Mouse (Mus musculus): ENCODE data around the gene Olfr804. TPM values are rescaled to one million over a fixed set of nuclear protein-coding genes. Genes with fewer than 3 reads are reported as not detected.

The Olfr804 gene
- not detected for total RNA-seq (2022)

DNA sequence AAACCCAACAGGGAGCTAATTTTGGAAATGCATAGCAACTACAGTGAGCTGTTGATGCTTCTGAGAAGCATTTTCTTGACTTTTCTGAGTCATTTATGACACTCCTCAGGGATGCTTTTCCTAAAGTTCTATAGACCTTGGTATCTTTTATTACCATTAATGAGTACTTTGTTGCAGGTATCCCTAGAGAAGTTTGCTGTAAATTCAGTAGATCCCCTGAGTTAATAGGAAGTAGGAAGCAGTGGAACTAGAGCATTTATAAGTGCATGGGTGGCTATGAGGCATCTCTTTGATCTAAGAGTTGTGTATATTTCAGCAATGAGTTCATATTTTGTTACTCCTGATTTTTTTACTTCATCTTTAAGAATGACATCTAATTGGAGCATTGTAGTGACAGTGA lies at the start of gene Olfr804:
Gene Olfr804, plus strand, starts transcription at position 301 of the 400 bp plus-strand sequence.
- no peak for DNase-seq (ENCODE audit: low spot score in 2 of 2)

DNA sequence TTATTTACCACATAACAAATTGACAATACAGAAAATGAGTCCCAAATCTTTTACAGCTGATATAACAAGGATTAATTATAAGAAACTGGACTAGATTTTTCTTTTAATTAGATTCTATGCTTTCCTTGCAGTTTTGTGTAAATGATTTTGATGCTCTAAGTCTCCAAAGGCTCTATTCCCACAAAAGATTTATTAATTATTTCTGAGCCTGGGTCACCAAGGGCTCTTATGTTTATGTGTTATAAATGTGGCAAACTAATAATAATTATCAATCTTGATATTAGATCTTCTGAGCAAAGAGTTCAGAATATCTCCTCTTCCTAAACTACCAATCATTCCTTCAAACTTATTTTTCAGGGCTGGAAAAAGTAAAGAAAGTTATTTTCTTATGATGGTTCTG lies 45.6 kb upstream of the Olfr804 start, which contains the start of gene Olfr800:
Gene Olfr800, plus strand, starts transcription at position 301 of the 400 bp plus-strand sequence.
- DNase-seq (ENCODE audit: low spot score in 2 of 2), result no peak

DNA sequence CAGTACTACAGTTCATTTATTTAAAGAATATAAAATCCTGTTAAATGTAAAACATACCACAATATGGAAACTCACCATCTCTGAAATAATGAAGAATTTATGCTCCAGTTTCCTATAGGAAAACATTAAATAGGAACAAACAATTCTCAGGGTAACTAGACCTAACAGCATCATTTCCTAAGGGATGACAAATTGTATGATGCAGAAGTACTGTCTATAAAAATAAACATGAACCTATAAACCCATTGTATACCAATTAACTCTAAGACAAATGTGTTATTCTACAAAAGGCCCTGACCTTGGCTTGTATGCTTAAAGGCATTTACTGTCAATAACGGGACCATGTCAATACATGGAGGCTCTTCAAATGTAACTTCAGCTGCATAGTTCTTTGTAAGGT lies 29.2 kb upstream of the Olfr804 start, which contains the start of gene Olfr801:
Gene Olfr801, minus strand, starts transcription at position 101 of the 400 bp plus-strand sequence.
- DNase-seq (ENCODE audit: low spot score in 2 of 2), result no peak

DNA sequence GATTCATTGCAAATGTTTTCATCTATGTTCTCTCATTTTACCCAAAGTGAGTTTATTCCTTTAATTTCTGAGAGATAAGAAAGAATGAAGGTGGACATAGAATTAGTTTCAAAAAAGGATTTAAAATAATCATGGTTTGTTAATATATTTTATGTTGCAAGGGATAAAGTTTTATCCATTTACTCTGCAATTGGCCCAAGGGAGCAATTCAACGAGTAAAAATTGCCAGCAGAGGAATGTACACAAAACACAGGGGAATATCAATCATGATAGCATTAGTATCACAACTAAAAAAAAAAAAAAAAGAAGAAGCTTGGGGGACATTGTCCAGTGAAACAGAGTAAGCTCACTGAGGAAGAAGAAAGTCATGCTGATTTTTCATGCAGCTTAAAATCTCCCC lies 14.9 kb upstream of the Olfr804 start, which contains the start of gene Olfr802:
Gene Olfr802, minus strand, starts transcription at position 101 of the 400 bp plus-strand sequence.
- DNase-seq (ENCODE audit: low spot score in 2 of 2), result no peak

DNA sequence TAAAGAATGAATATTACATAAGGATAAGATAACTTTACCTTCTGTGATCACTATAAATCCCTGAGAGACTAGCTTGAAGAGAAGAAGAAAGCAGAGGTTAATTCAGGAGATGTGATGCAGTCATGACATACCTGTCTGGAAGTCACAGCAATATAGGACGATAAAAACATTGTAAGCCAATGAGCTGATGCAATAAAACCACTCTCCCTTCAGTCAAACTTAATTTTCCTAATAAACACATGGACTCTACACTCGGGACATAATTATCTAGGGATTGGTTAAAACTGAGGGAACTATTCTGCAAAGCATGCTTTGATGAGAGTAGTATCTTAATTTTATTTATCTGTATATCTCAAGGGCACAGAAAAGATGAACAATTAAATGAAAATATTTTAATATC lies 8.8 kb upstream of the Olfr804 start, which contains the start of gene Olfr803:
Gene Olfr803, minus strand, starts transcription at position 101 of the 400 bp plus-strand sequence.
- DNase-seq (ENCODE audit: low spot score in 2 of 2), result no peak

DNA sequence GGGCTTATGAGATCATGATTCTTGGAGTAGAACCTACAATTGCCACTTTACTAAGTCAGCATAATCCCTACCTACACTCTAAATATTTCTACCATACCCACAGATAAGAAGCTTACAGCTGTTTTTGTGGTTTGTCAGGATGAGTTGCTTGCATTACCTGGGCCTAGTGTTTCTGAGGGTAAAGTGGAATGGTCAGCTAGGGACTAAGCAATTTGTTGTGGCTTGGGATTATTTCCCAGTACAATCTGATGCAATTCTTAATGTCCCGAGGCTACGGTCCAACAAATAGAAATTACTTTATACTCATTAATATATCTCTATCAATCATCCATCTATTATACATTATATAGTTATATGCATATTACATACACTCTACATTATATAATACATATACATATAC lies 26.3 kb downstream of the Olfr804 start, which contains the start of gene Olfr805:
Gene Olfr805, minus strand, starts transcription at position 101 of the 400 bp plus-strand sequence.
- no peak for DNase-seq (ENCODE audit: low spot score in 2 of 2)

DNA sequence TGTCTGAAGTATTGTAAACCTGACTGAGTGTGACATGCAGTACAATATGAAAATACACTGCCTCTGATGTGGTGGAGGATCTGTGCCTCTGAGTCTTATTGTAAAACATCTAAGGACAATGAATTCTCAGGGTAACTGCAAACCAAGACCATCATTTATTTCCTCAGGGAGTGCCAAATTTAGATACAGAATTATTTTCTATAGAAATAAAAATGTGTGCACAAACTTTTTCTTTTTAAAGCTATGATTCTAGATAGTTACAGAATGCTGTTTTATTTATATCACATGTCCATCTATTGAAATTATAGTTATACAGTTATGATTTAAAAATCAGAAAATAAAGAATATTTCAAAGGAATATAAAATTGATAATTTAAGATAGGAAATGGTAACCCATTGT lies 38.8 kb downstream of the Olfr804 start, which contains the start of gene Olfr806:
Gene Olfr806, minus strand, starts transcription at position 101 of the 400 bp plus-strand sequence.
- no peak for DNase-seq (ENCODE audit: low spot score in 2 of 2)

DNA sequence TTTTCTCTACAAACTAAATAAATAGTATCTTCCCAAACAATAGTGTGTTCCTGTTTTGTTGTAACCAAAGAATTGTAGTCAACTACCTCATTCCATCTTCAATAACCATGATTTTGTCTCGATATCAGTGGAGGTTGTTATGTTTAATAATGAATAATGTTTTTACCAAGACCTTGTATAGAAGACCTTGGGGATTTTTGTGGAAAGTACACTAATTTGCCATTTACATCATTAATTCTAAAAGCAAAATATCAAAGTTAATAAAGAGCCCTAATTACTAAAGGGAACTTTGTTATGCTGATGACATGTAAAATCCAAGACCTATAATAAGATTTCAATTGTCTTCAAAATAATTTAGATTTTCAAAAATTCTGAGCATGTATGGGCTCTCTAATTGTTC lies 54.7 kb downstream of the Olfr804 start, which contains the start of gene Olfr807:
Gene Olfr807, minus strand, starts transcription at position 101 of the 400 bp plus-strand sequence.
- DNase-seq (ENCODE audit: low spot score in 2 of 2), result no peak

Small RNA genes within 50 kb of the gene (microRNA-seq; reads per million reads assigned to microRNA genes)
- not detected for gene Gm24485

Other genes starting within 250 kb of the Olfr804 start
- not detected for gene Olfr787, start 241.3 kb upstream of the Olfr804 start, total RNA-seq (2022)
- not detected for gene Olfr788, start 232.2 kb upstream of the Olfr804 start, total RNA-seq (2022)
- not detected for gene Olfr789, start 218.5 kb upstream of the Olfr804 start, total RNA-seq (2022)
- not detected for gene Olfr790, start 204.7 kb upstream of the Olfr804 start, total RNA-seq (2022)
- not detected for gene Olfr791, start 181.4 kb upstream of the Olfr804 start, total RNA-seq (2022)
- gene Olfr792, start 164.0 kb upstream of the Olfr804 start, total RNA-seq (2022), result not detected
- not detected for gene Olfr794, start 135.6 kb upstream of the Olfr804 start, total RNA-seq (2022)
- gene Olfr796, start 90.6 kb upstream of the Olfr804 start, total RNA-seq (2022), result not detected
- not detected for gene Olfr798, start 75.3 kb upstream of the Olfr804 start, total RNA-seq (2022)
- not detected for gene Olfr799, start 65.7 kb upstream of the Olfr804 start, total RNA-seq (2022)
- gene Olfr800, start 45.5 kb upstream of the Olfr804 start, total RNA-seq (2022), result not detected
- gene Olfr801, start 29.3 kb upstream of the Olfr804 start, total RNA-seq (2022), result not detected
- not detected for gene Olfr802, start 15.0 kb upstream of the Olfr804 start, total RNA-seq (2022)
- gene Olfr803, start 8.9 kb upstream of the Olfr804 start, total RNA-seq (2022), result not detected
- not detected for gene Olfr805, start 26.2 kb downstream of the Olfr804 start, total RNA-seq (2022)
- gene Olfr806, start 38.7 kb downstream of the Olfr804 start, total RNA-seq (2022), result not detected
- not detected for gene Olfr807, start 54.6 kb downstream of the Olfr804 start, total RNA-seq (2022)
- not detected for gene Olfr808, start 62.3 kb downstream of the Olfr804 start, total RNA-seq (2022)
- not detected for gene Olfr809, start 71.4 kb downstream of the Olfr804 start, total RNA-seq (2022)
- not detected for gene Olfr810, start 91.7 kb downstream of the Olfr804 start, total RNA-seq (2022)
- gene Olfr811, start 101.2 kb downstream of the Olfr804 start, total RNA-seq (2022), result not detected
- not detected for gene Olfr812, start 142.9 kb downstream of the Olfr804 start, total RNA-seq (2022)
- not detected for gene Olfr813, start 152.2 kb downstream of the Olfr804 start, total RNA-seq (2022)
- not detected for gene Olfr814, start 176.6 kb downstream of the Olfr804 start, total RNA-seq (2022)
- gene Olfr815, start 202.7 kb downstream of the Olfr804 start, total RNA-seq (2022), result not detected
- not detected for gene Olfr816, start 212.4 kb downstream of the Olfr804 start, total RNA-seq (2022)
- gene Olfr818, start 245.9 kb downstream of the Olfr804 start, total RNA-seq (2022), result not detected